Mouse (Mus musculus) kidney, adult 2 months (tissue): ENCODE measurements around the gene Nme2.

Experiments used
- CTCF ChIP-seq: fragments of 200-500 bp; conservative IDR thresholded peaks from 2 replicates; pipeline ENCODE4 v1.5.1; 2011; ENCODE audit warnings: low read depth, mild to moderate bottlenecking, control low read depth, low read length, moderate library complexity, mixed read lengths; ENCODE audit not compliant: insufficient read depth, insufficient read length
- POLR2A ChIP-seq: fragments of 200-500 bp; IDR thresholded peaks from one replicate; pipeline ENCODE4 v1.6.1; 2011; ENCODE audit warnings: low read depth, low read length, control low read depth

- TF ChIP-seq POLR2A (no peak), CTCF (no peak)
These were observed 1.3 kb downstream of the Nme2 start for GRCm38 (mm10) chr11:93954738-93955255.
